Mouse (Mus musculus) heart, adult 2 months (tissue): ENCODE measurements at regions not wholly inside any gene's neighbourhood (a gene's known extent, or its start where the extent isn't known, plus 50 kb on each side); places are given as distances from the start of the nearest gene placed in this dataset.

Experiments
- DNase-seq, 2 experiments: peaks; one replicate each; pipeline ENCODE4 v3.0.0; 2021
- H3K27ac ChIP-seq: fragments of 200-600 bp; 2 replicates; pipeline ENCODE4 v1.8.1; 2022
- H3K27me3 ChIP-seq: fragments of 200-500 bp; 2 replicates; pipeline ENCODE4 v1.6.1; 2012; ENCODE audit warnings: mild to moderate bottlenecking, low read length, inconsistent platforms, mixed read lengths; ENCODE audit not compliant: control insufficient read depth, insufficient read depth
- H3K36me3 ChIP-seq: fragments of 200-500 bp; 2 replicates; pipeline ENCODE4 v1.6.1; 2012; ENCODE audit warnings: low read length, inconsistent platforms; ENCODE audit not compliant: control insufficient read depth, insufficient read depth
- H3K4me1 ChIP-seq: fragments of 200-500 bp; 2 replicates; pipeline ENCODE4 v1.6.1; 2011; ENCODE audit warnings: low read length; ENCODE audit not compliant: control insufficient read depth, insufficient read depth
- H3K4me3 ChIP-seq: fragments of 200-600 bp; 2 replicates; pipeline ENCODE4 v1.8.1; 2022
- H3K79me2 ChIP-seq: fragments of 200-500 bp; replicated peaks from 2 replicates; pipeline ENCODE4 v1.6.1; 2012; ENCODE audit warnings: mild to moderate bottlenecking, inconsistent platforms, low read length, moderate library complexity, mixed read lengths; ENCODE audit not compliant: control insufficient read depth, insufficient read depth
- H3K9ac ChIP-seq: fragments of 200-500 bp; 2 replicates; pipeline ENCODE4 v1.6.1; 2012; ENCODE audit warnings: low read depth, mild to moderate bottlenecking, control low read depth, inconsistent platforms, low read length, mixed read lengths
- CTCF ChIP-seq: fragments of 200-600 bp; IDR thresholded peaks from 2 replicates; pipeline ENCODE4 v1.8.1; 2022; ENCODE audit warnings: antibody characterized with exemption, mild to moderate bottlenecking, moderate library complexity
- EP300 ChIP-seq: fragments of 200-500 bp; IDR thresholded peaks from 2 replicates; pipeline ENCODE4 v1.6.1; 2011; ENCODE audit warnings: low read depth, low read length, control low read depth; ENCODE audit not compliant: insufficient read depth
- POLR2A ChIP-seq: fragments of 200-500 bp; IDR thresholded peaks from 2 replicates; pipeline ENCODE4 v1.6.1; 2011; ENCODE audit warnings: mild to moderate bottlenecking, low read depth, low read length, control low read depth; ENCODE audit not compliant: insufficient read depth
- WGBS: fragments of 180-500 bp; shearing (Covaris S2); methylation state at CpG from one replicate; pipeline ENCODE4 v1.1.7; 2018; 5-methylcytosine and 5-hydroxymethylcytosine counted together
- intact Hi-C: fragments of 180-260 bp; cut with DNase I; formaldehyde crosslinking; loops from one replicate; pipeline ENCODE4 v1.15.1; 2025

DNA sequence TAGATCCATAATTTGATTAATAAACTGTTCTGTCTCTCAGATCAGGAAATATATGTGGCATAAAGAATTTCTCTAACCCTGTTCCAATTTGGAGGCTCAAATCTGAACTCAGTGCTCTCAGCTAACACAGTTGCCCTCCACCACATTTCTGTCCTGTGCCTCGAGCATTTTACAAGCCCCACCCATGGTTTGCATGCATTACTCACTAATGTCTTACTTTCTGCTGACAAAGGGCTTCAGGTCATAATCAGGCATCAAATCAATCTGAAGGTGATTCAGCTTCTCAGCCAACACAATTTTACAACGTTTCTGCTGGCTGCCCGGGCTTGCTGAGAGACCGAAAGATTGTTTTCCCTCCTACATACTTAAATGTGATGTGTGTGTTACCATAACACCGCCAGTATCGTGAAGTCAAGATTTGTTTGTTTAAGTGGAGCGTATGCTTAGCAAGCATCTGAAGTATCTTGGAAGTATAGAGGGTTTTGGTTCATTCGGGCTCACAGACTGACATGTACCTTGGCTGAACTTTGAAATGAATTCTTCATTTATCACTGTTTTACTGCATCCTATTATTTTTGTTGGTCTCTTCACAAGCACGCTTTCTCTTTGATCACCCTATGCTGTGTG lies 139.9 kb upstream of the Sema3d start:
- Histone ChIP-seq H3K9ac (no peak overlapping the region), H3K4me3 (no peak overlapping the region), H3K79me2 (no peaks in the 10 kb centered on the region), H3K4me1 (no peaks in the 10 kb centered on the region), H3K27me3 (no peaks in the 10 kb centered on the region), H3K27ac (no peak overlapping the region), H3K36me3 (no peaks in the 10 kb centered on the region)
- no peak for TF ChIP-seq CTCF
- no peak for TF ChIP-seq POLR2A
- no peak for TF ChIP-seq EP300
- no peak for DNase-seq
- WGBS, result 65% methylated on average over 9 of the region's 9 CpGs
- intact Hi-C loops, result no loop called here

DNA sequence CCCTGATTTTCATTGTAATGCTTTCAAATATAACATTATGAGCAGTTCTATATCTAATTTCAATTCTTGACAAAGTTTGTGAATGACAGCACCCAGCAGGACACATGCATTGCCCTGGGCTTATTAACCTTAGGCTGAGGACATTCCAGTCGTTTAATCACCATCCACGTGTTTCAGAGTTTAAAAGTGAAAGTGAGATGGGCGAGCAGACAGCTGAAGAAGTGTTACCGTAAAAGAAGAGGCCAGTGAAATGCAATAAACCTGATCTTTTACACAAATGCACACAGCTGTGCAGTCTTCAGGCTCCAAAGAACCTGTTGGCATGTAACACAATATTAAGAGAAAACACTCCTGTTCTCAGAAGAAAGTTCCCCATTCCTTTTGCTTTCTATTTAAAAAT lies 89.5 kb upstream of the Sema3d start:
- Histone ChIP-seq H3K27me3 (no peaks in the 10 kb centered on the region), H3K36me3 (no peaks in the 10 kb centered on the region), H3K4me3 (peak overlapping the region; percentile 5; the same call in 1 of the 2 replicates), H3K27ac (no peak overlapping the region), H3K79me2 (no peaks in the 10 kb centered on the region), H3K9ac (no peak overlapping the region), H3K4me1 (no peaks in the 10 kb centered on the region)
- intact Hi-C loops, result no loop called here
- no peak for DNase-seq
- WGBS, result 34% methylated on average over 4 of the region's 4 CpGs
- TF ChIP-seq CTCF (no peak), POLR2A (no peak), EP300 (no peak)

DNA sequence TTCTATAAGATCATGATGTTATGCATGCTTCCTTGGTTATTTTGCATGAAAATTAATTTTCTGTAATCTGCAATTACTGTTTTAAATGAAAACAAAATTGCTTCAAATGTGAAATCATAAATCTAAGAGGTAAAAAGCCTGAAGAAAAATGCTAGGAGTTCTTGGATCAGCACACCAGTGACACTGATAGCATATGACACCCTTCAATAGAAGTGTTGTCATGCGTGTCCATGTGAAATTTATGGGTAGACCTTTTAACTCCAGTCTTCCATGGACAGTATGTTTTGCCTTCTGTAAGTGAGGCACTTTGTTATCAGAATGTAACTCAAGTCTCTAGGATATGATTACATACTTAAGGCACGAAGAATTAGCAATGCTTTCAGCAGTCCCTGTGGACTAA lies 85.9 kb upstream of the Sema3d start:
- TF ChIP-seq POLR2A (no peak), EP300 (no peak), CTCF (no peak)
- H3K36me3 ChIP-seq, result no peaks in the 10 kb centered on the region
- no peak overlapping the region for H3K27ac ChIP-seq
- H3K79me2 ChIP-seq, result no peaks in the 10 kb centered on the region
- 52% methylated on average over 2 of the region's 2 CpGs for WGBS
- no peaks in the 10 kb centered on the region for H3K27me3 ChIP-seq
- H3K4me1 ChIP-seq, result no peaks in the 10 kb centered on the region
- intact Hi-C loops, result no loop called here
- no peak overlapping the region for H3K9ac ChIP-seq
- H3K4me3 ChIP-seq, result no peak overlapping the region
- no peak for DNase-seq

DNA sequence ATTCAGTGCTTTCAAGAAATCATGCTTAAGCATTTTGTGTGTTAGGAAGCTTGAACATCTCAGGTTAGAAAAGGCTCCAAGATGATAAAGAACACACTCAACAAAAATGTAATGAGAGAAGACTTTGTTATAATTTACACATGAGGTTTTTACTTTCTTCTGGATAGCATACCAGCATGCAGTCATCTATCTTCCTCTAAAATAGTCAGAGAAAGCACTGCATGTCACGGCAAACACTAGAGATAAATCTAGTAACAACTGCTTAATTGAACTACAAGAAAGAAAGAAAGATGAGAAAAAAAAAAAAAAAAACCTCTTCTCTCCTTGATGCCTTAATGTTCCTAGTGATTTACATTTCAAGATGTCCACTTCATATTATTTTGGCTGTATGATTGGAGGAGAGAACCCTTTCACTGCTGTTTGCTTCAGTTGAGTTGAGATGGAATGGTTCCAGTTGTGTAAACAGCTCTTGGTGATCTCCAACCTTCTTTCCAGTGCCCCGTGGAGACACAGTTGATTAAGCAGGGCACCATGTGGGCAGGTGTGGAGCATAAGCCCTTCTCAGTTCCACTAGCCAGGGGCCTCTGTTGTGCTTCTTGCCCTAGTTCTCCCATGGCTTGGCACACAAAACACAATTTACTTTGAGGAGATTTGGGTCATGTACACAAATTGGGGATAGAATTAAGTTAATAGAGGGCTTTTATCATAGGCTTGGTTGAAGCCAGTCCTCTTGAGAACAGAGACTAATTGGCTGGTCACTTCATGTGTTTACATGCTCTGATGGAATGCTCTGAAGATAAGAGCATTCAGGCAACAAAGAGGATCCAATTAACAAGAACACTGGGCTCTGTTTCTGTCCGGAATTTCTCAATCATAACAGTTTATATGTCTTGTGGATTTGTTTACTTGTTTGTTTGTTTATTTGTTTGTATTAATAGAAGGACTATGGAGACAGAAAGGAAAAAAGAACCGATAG lies 81.1 kb upstream of the Sema3d start:
- intact Hi-C loops, result no loop called here

DNA sequence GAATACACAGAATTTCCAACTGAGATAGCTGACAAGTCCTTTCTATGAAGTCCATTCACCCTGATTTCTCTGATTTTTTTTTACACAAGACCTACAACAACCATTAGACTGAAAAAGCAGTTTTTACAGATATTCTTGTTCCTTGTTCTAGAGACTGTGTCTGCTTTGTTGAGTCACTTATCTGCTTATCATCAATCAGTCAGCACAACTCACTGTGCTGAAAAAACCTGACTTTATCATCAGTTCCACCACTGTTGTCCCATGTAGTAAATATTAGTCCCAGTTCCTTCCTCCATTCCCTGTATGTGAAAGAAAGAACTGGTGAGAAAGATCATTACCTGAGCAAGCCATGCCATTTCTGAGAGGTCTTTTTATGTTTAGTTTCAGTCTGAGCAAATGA lies 73.8 kb upstream of the Sema3d start:
- H3K9ac ChIP-seq, result no peak overlapping the region
- H3K27me3 ChIP-seq, result no peaks in the 10 kb centered on the region
- no peaks in the 10 kb centered on the region for H3K36me3 ChIP-seq
- TF ChIP-seq CTCF (no peak), EP300 (no peak), POLR2A (no peak)
- no peaks in the 10 kb centered on the region for H3K4me1 ChIP-seq
- no peak for DNase-seq
- no peaks in the 10 kb centered on the region for H3K79me2 ChIP-seq
- H3K4me3 ChIP-seq, result no peak overlapping the region
- no peak overlapping the region for H3K27ac ChIP-seq
- intact Hi-C loops, result no loop called here

More for the DNA sequence above, 81.1 kb upstream of the Sema3d start:
- WGBS, result 51% methylated on average over 4 of the region's 4 CpGs
- Histone ChIP-seq H3K4me1 (no peaks in the 10 kb centered on the region), H3K4me3 (no peak overlapping the region), H3K36me3 (no peaks in the 10 kb centered on the region), H3K79me2 (no peaks in the 10 kb centered on the region), H3K9ac (no peak overlapping the region), H3K27me3 (no peaks in the 10 kb centered on the region), H3K27ac (no peak overlapping the region)
- no peak for DNase-seq
- TF ChIP-seq POLR2A, result no peak
